Comparison of ENCODE assay signal across 8 mouse cellular contexts in genomic region chr2:9879092-9879491, GRCm38 (mm10). TPM values are rescaled to one million over a fixed set of nuclear protein-coding genes. Genes with fewer than 3 reads are reported as not detected.
DNase-seq lines count a peak whose midpoint lies in the region; ATAC-seq and TF ChIP-seq lines count a peak whose summit lies in the region.

No protein-coding gene starts in this region.

- H3K9me3 ChIP-seq in forebrain, embryonic 10.5 days: no peaks in the 10 kb centered on the region
- H3K9me3 ChIP-seq in limb, embryonic 13.5 days: no peaks in the 10 kb centered on the region
- no peaks in the 10 kb centered on the region for H3K9me3 ChIP-seq in neural tube, embryonic 14.5 days (ENCODE audit: control insufficient read depth, low read length)

- H3K4me2 ChIP-seq in limb, embryonic 13.5 days (replicated peaks): peak overlapping the region; percentile 77
- peak overlapping the region; percentile 50 for H3K4me2 ChIP-seq in neural tube, embryonic 14.5 days (ENCODE audit: low read depth, low read length)

- H3K4me1 ChIP-seq in cerebellum, adult 2 months (ENCODE audit: control insufficient read depth, insufficient read depth, low read length): no peaks in the 10 kb centered on the region; the same call in 1 of the 2 replicates
- peaks cover 78% of the 10 kb centered on the region for H3K4me1 ChIP-seq in forebrain, embryonic 10.5 days
- peaks cover 62% of the 10 kb centered on the region for H3K4me1 ChIP-seq in limb, embryonic 13.5 days
- H3K4me1 ChIP-seq in neural tube, embryonic 14.5 days (ENCODE audit: control insufficient read depth, insufficient read depth, low read length): peaks cover 3% of the 10 kb centered on the region; the same call in 1 of the 2 replicates

- WGBS in cerebellum, adult 2 months: under 1% methylated on average over 22 of the region's 22 CpGs
- WGBS in forebrain, embryonic 10.5 days: under 1% methylated on average over 22 of the region's 22 CpGs
- under 1% methylated on average over 22 of the region's 22 CpGs for WGBS in limb, embryonic 13.5 days
- WGBS in neural tube, embryonic 14.5 days: under 1% methylated on average over 22 of the region's 22 CpGs

- ATAC-seq in limb, embryonic 13.5 days (ENCODE audit: low FRiP score, low read depth): no peak
- no peak for ATAC-seq in neural tube, embryonic 14.5 days (ENCODE audit: low read depth)

- peak overlapping the region; percentile 20; the same call in 1 of the 2 replicates for H3K9ac ChIP-seq in limb, embryonic 13.5 days
- no peak overlapping the region for H3K9ac ChIP-seq in neural tube, embryonic 14.5 days (replicated peaks; ENCODE audit: low read depth, low read length)

- H3K27me3 ChIP-seq in cerebellum, adult 2 months (ENCODE audit: control insufficient read depth, insufficient read depth, low read length): peaks cover 30% of the 10 kb centered on the region
- peaks cover 99% of the 10 kb centered on the region for H3K27me3 ChIP-seq in forebrain, embryonic 10.5 days (ENCODE audit: poor library complexity, severe bottlenecking)
- H3K27me3 ChIP-seq in limb, embryonic 13.5 days: peaks cover 98% of the 10 kb centered on the region
- H3K27me3 ChIP-seq in neural tube, embryonic 14.5 days (ENCODE audit: control insufficient read depth, insufficient read depth, low read length): peaks cover 30% of the 10 kb centered on the region

- TF ChIP-seq CTCF in cerebellum, adult 2 months (IDR thresholded peaks at IDR 0.05; ENCODE audit: borderline replicate concordance, insufficient read depth, low read depth, low read length): no peak

- peak in 1 of 2 experiments; percentile 36 for DNase-seq in cerebellum, adult 2 months
- DNase-seq in cerebellum, adult 11 months: no peak
- DNase-seq in 3T3-L1 (ENCODE audit: low read depth, low spot score): peak; percentile 71
- no peak for DNase-seq in forebrain, embryonic 10.5 days (ENCODE audit: extremely low spot score, low spot score)
- no peak for DNase-seq in adrenal gland, postnatal 4 days (ENCODE audit: low spot score in 2 of 2)
- DNase-seq in gastrocnemius, adult 8-10 months (ENCODE audit: low spot score in 2 of 2): no peak

- no peaks in the 10 kb centered on the region for H3K36me3 ChIP-seq in forebrain, embryonic 10.5 days (replicated peaks)
- no peaks in the 10 kb centered on the region for H3K36me3 ChIP-seq in limb, embryonic 13.5 days
- no peaks in the 10 kb centered on the region for H3K36me3 ChIP-seq in neural tube, embryonic 14.5 days (ENCODE audit: control insufficient read depth, insufficient read depth, low read length)

- peak overlapping the region; percentile 11 for H3K4me3 ChIP-seq in cerebellum, adult 2 months (replicated peaks; ENCODE audit: insufficient read depth, low read depth, low read length)
- H3K4me3 ChIP-seq in forebrain, embryonic 10.5 days: peak overlapping the region; percentile 58
- peak overlapping the region; percentile 48 for H3K4me3 ChIP-seq in limb, embryonic 13.5 days
- H3K4me3 ChIP-seq in neural tube, embryonic 14.5 days (ENCODE audit: low read depth, low read length): peak overlapping the region; percentile 26

- TF ChIP-seq POLR2A in cerebellum, adult 2 months (IDR thresholded peaks at IDR 0.05; ENCODE audit: borderline replicate concordance, insufficient read depth, low read length): no peak

- H3K27ac ChIP-seq in cerebellum, adult 2 months (ENCODE audit: insufficient read depth, low read length): no peak overlapping the region
- 0 out of 2 replicates have a peak overlapping the region, but pooled peaks have one; percentile 40 for H3K27ac ChIP-seq in forebrain, embryonic 10.5 days
- H3K27ac ChIP-seq in limb, embryonic 13.5 days: no peak overlapping the region; the same call in 1 of the 2 replicates
- no peak overlapping the region for H3K27ac ChIP-seq in neural tube, embryonic 14.5 days (ENCODE audit: low read depth, low read length)

RNA-seq across cellular contexts. Expression of gene 4930412O13Rik, which starts 2.0 kb away (rescaled TPM):
- 0.30 TPM in 1 of 2 replicates, not detected in the other for polyA plus RNA-seq in cerebellum, adult 2 months (2012; rRNA removed)
- polyA plus RNA-seq in forebrain, embryonic 10.5 days (2016; fragmentation: Nextera tagmentation; extraction: Ambion mirVana): 0.42 and 0.50 TPM in 2 replicates
- 0.23 TPM in 1 of 2 replicates, not detected in the other for polyA plus RNA-seq in limb, embryonic 13.5 days (2015; fragmentation: Nextera tagmentation; extraction: Ambion mirVana)
- 0.94 TPM in 1 of 2 replicates, not detected in the other for polyA plus RNA-seq in neural tube, embryonic 14.5 days (2014; fragmentation: Nextera tagmentation; extraction: Ambion mirVana)
- total RNA-seq in adrenal gland, postnatal 4 days (2021): 1 to 10 TPM; 4.4 to 6.5 TPM
- not detected for total RNA-seq in gastrocnemius, adult 8-10 months (2022)

RNA-seq across cellular contexts. Expression of gene 9230102O04Rik, which starts 10.2 kb away (rescaled TPM):
- polyA plus RNA-seq in cerebellum, adult 2 months (2012; rRNA removed): not detected in 2 replicates
- polyA plus RNA-seq in forebrain, embryonic 10.5 days (2016; fragmentation: Nextera tagmentation; extraction: Ambion mirVana): 0.54 TPM in 1 of 2 replicates, not detected in the other
- not detected in 2 replicates for polyA plus RNA-seq in limb, embryonic 13.5 days (2015; fragmentation: Nextera tagmentation; extraction: Ambion mirVana)
- polyA plus RNA-seq in neural tube, embryonic 14.5 days (2014; fragmentation: Nextera tagmentation; extraction: Ambion mirVana): 0.46 TPM in 1 of 2 replicates, not detected in the other
- 1 to 10 TPM in 1 of 2 experiments, under 1 TPM in 1; 0.87 to 2.3 TPM for total RNA-seq in adrenal gland, postnatal 4 days (2021)
- not detected for total RNA-seq in gastrocnemius, adult 8-10 months (2022)

RNA-seq across cellular contexts. Expression of gene Gata3, which starts 10.7 kb away (rescaled TPM):
- 1.2 and 1.3 TPM in 2 replicates for polyA plus RNA-seq in cerebellum, adult 2 months (2012; rRNA removed)
- polyA plus RNA-seq in forebrain, embryonic 10.5 days (2016; fragmentation: Nextera tagmentation; extraction: Ambion mirVana): 4.2 and 7.3 TPM in 2 replicates
- polyA plus RNA-seq in limb, embryonic 13.5 days (2015; fragmentation: Nextera tagmentation; extraction: Ambion mirVana): 7.8 and 8.9 TPM in 2 replicates
- polyA plus RNA-seq in neural tube, embryonic 14.5 days (2014; fragmentation: Nextera tagmentation; extraction: Ambion mirVana): 8.7 and 13.3 TPM in 2 replicates
- total RNA-seq in adrenal gland, postnatal 4 days (2021): 10 to 100 TPM; 28.0 to 37.3 TPM
- 1 to 10 TPM in 1 of 4 experiments, under 1 TPM in 2, not detected in 1; 0.24 to 1.1 (median 0.40) TPM for total RNA-seq in gastrocnemius, adult 8-10 months (2022)
